In the genomic region with DNA sequence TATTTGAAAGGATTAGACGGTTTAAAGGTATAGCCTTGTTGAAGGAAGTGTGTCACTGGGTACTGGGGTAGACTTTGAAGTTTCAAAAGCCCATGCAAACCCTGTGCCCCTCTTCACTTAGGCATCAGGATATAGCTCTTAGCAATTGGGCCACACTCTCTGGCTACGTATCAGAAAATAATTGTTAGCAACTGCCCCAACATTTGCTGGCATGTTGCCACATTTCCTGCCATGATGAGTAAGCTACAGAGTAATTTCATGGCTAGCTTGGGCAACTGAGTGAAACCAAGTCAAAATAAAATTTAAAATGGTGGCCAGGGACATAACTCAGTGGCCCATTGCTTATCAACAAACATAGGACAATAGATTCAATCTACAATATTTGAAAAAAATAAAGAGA, we compare ENCODE assay signal across 15 mouse cellular contexts.
A peak's percentile ranks its signal among the peaks of the same experiment; 100 is the strongest.
DNase-seq lines count a peak whose midpoint lies in the region.
"Had no signal": no experiment of that assay in that cellular context is flagged by ENCODE, and none has a peak within 500 bp of the region (broad histone marks: within the 10 kb centered on the region; RNA-seq: fewer than 3 reads in every experiment).

No protein-coding gene starts in this region.

- DNase-seq in cerebellum, postnatal 10 days = peak; percentile 22 to 29
- DNase-seq in cerebellum, postnatal 36 days = no peak
- DNase-seq in lung, postnatal 10 days = peak; percentile 3
- no peak for DNase-seq in lung, adult 18-20 months
- peak; percentile 10 for DNase-seq in adipocyte (ENCODE audit: low spot score)
- no peak for DNase-seq in adrenal gland, postnatal 10 days
- DNase-seq: adrenal gland, adult 8-10 months; cerebellum, adult 18-20 months; cerebellum, adult 9-10 months; embryo, embryonic 11 days; gastrocnemius, postnatal 25 days; heart, adult 18-20 months; heart, postnatal 10 days; heart, postnatal 36 days; kidney, adult 11 months had no signal

Comparison
In these comparisons a context has a peak if more than half of its experiments do, and no peak if none do; other contexts are left out.
1. DNase-seq: peak in cerebellum, postnatal 10 days (2 of 2), lung, postnatal 10 days (single experiment) and adipocyte (single experiment); none in cerebellum, postnatal 36 days (0 of 2), lung, adult 18-20 months (0 of 2) and adrenal gland, postnatal 10 days (single experiment).